Mouse (Mus musculus) heart, embryonic 16.5 days (tissue): ENCODE results near the gene Olfr1256. TPM values are rescaled to one million over a fixed set of nuclear protein-coding genes. Genes with fewer than 3 reads are reported as not detected.

Experiments used
- polyA plus RNA-seq: library from polyadenylated mRNA; unstranded; fragments of >200 nt; fragmentation: Nextera tagmentation; extraction: Ambion mirVana; gene quantifications from 2 replicates; pipeline ENCODE4 v1.2.1, GENCODE M21; 2015

Olfr1256 gene
- polyA plus RNA-seq, 1 experiment from 2014 or later: not detected

Other genes starting within 250 kb of the Olfr1256 start
- gene Olfr1246, start 248.4 kb downstream of the Olfr1256 start, polyA plus RNA-seq: not detected in 2 replicates
- not detected in 2 replicates for gene Olfr1247, start 227.4 kb downstream of the Olfr1256 start, polyA plus RNA-seq
- not detected in 2 replicates for gene Olfr1248, start 223.3 kb downstream of the Olfr1256 start, polyA plus RNA-seq
- gene Olfr1249, start 206.6 kb downstream of the Olfr1256 start, polyA plus RNA-seq: not detected in 2 replicates
- gene Olfr1250, start 180.1 kb downstream of the Olfr1256 start, polyA plus RNA-seq: not detected in 2 replicates
- not detected in 2 replicates for gene Olfr1251, start 169.6 kb downstream of the Olfr1256 start, polyA plus RNA-seq
- not detected in 2 replicates for gene Olfr1252, start 116.5 kb downstream of the Olfr1256 start, polyA plus RNA-seq
- not detected in 2 replicates for gene Olfr1253, start 84.5 kb downstream of the Olfr1256 start, polyA plus RNA-seq
- not detected in 2 replicates for gene Olfr1254, start 47.9 kb downstream of the Olfr1256 start, polyA plus RNA-seq
- gene Olfr1255, start 29.5 kb downstream of the Olfr1256 start, polyA plus RNA-seq: not detected in 2 replicates
- gene Olfr48, start 6.7 kb upstream of the Olfr1256 start, polyA plus RNA-seq: not detected in 2 replicates
- gene Olfr1257, start 36.9 kb upstream of the Olfr1256 start, polyA plus RNA-seq: not detected in 2 replicates
- not detected in 2 replicates for gene Olfr1258, start 85.8 kb upstream of the Olfr1256 start, polyA plus RNA-seq
- gene Olfr1259, start 107.1 kb upstream of the Olfr1256 start, polyA plus RNA-seq: not detected in 2 replicates
- gene Olfr1260, start 132.8 kb upstream of the Olfr1256 start, polyA plus RNA-seq: not detected in 2 replicates
- gene Olfr1261, start 149.7 kb upstream of the Olfr1256 start, polyA plus RNA-seq: not detected in 2 replicates
- gene Olfr1262, start 158.6 kb upstream of the Olfr1256 start, polyA plus RNA-seq: not detected in 2 replicates
- not detected in 2 replicates for gene Olfr1263, start 170.6 kb upstream of the Olfr1256 start, polyA plus RNA-seq
- gene Olfr1264, start 184.0 kb upstream of the Olfr1256 start, polyA plus RNA-seq: not detected in 2 replicates
- gene Olfr1265, start 193.8 kb upstream of the Olfr1256 start, polyA plus RNA-seq: not detected in 2 replicates
- gene Olfr140, start 222.0 kb upstream of the Olfr1256 start, polyA plus RNA-seq: not detected in 2 replicates